Mouse (Mus musculus) thymus, adult 2 months (tissue): ENCODE results near the gene Pde10a.

Experiments
- CTCF ChIP-seq: fragments of 200-500 bp; IDR thresholded peaks from 2 replicates; pipeline ENCODE4 v1.5.1; 2012; ENCODE audit warnings: mild to moderate bottlenecking, control low read depth, low read length, moderate library complexity, borderline replicate concordance; ENCODE audit not compliant: control insufficient read depth, poor library complexity, insufficient read depth; ENCODE audit errors: extremely low read depth
- POLR2A ChIP-seq: fragments of 200-500 bp; IDR thresholded peaks from 2 replicates; pipeline ENCODE4 v1.6.1; 2012; ENCODE audit warnings: mild to moderate bottlenecking, low read length, control low read depth, moderate library complexity; ENCODE audit not compliant: control insufficient read depth, poor library complexity, insufficient read depth; ENCODE audit errors: extremely low read depth

- TF ChIP-seq CTCF (no peak), POLR2A (no peak)
Measured at GRCm38 (mm10) chr17:8815864-8816263, 290.7 kb downstream of the Pde10a start.
